Mouse (Mus musculus): ENCODE results near the gene Tesk1.

DNA sequence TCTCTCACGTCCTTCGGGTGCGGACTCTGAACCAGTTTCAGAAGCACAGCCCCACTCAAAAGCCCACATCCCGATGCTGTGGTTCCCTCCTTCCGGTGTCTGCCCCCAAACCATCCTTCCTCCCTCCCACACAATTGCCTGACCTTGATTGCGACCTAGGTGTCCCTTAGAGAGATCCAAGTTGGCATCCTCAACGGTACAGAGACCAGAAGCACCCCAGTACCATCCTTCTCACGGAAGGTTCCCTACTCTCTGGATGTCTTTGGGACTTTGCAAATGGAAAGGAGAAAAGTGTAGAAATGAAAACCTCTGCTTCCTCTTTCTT, 36.8 kb downstream of the Tesk1 start:
- no peak for TF ChIP-seq GATA1 (IDR thresholded peaks at IDR 0.05; ENCODE audit: low read length)
- no peak for TF ChIP-seq TAL1 (IDR thresholded peaks at IDR 0.05; ENCODE audit: low read length)

Measured in erythroblast, embryonic 14.5 days (primary cell).